Mouse (Mus musculus): Measurements from ENCODE around the gene Spire2. TPM values are rescaled to one million over a fixed set of nuclear protein-coding genes. Genes with fewer than 3 reads are reported as not detected.
A peak's percentile ranks its signal among the peaks of the same experiment; 100 is the strongest.

Gene Spire2
- polyA plus RNA-seq, 1 experiment from 2014 or later = 2.9 TPM

DNA sequence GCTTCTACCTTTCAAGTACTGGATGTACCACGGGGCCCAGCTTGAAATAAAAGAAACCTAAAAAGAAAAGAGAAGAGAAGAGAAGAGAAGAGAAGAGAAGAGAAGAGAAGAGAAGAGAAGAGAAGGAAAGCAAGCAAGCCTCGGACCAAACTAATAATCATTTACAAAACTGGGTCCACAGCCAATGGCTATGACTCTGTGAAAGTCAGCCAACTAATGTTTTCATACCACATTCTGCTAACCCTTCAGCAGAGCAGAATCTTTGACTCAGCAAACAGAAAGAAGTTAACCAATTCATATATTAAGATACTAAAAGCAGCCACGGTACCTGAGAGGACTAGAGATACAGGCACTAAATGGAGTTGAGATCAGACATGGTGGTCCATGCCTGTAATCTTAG, 40.2 kb upstream of the Spire2 start:
- WGBS (ENCODE audit: insufficient replicate concordance) = 84% methylated on average over 3 of the region's 3 CpGs
- ATAC-seq (replicated peaks; ENCODE audit: insufficient number of reproducible peaks, low FRiP score, low TSS enrichment) = no peak
- H3K27ac ChIP-seq (ENCODE audit: low read depth, low read length) = no peak overlapping the region
- H3K9ac ChIP-seq (ENCODE audit: low read depth, low read length) = no peak overlapping the region
- no peaks in the 10 kb centered on the region for H3K9me3 ChIP-seq (replicated peaks; ENCODE audit: control insufficient read depth, low read length)
- no peak overlapping the region for H3K4me3 ChIP-seq (ENCODE audit: low read depth, low read length)
- no peak overlapping the region for H3K4me2 ChIP-seq
- peaks cover 23% of the 10 kb centered on the region; the same call in 1 of the 2 replicates for H3K36me3 ChIP-seq (ENCODE audit: control insufficient read depth, insufficient read depth, low read length)
- no peaks in the 10 kb centered on the region for H3K27me3 ChIP-seq (ENCODE audit: control insufficient read depth, insufficient read depth, low read length)
- peaks cover 4% of the 10 kb centered on the region; the same call in 1 of the 2 replicates for H3K4me1 ChIP-seq (ENCODE audit: control insufficient read depth, insufficient read depth, low read length)

DNA sequence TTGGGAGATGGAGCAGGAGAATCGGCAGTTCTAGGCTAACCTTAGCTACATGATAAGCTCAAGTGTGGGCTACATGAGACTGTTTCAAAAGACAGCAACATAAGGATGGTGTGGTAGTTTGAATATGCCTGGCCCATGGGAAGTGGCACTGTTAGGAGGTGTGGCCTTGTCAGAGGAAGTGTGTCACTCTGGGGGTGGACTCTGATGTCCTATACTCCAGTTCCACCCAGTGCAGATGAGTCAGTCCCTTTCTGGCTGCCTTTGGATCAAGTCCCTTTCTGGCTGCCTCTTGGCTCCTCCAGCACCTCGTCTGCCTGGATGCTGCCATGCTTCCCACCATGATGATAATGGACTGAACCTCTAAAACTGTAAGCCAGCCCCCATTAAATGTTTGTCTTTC, 39.7 kb upstream of the Spire2 start:
- no peak; the same call in 1 of the 2 replicates for ATAC-seq (replicated peaks; ENCODE audit: insufficient number of reproducible peaks, low FRiP score, low TSS enrichment)
- peaks cover 4% of the 10 kb centered on the region; the same call in 1 of the 2 replicates for H3K4me1 ChIP-seq (ENCODE audit: control insufficient read depth, insufficient read depth, low read length)
- no peak overlapping the region for H3K4me3 ChIP-seq (ENCODE audit: low read depth, low read length)
- H3K36me3 ChIP-seq (ENCODE audit: control insufficient read depth, insufficient read depth, low read length) = peaks cover 19% of the 10 kb centered on the region; the same call in 1 of the 2 replicates
- H3K9ac ChIP-seq (ENCODE audit: low read depth, low read length) = no peak overlapping the region
- H3K9me3 ChIP-seq (replicated peaks; ENCODE audit: control insufficient read depth, low read length) = no peaks in the 10 kb centered on the region
- 87% methylated on average over 2 of the region's 2 CpGs for WGBS (ENCODE audit: insufficient replicate concordance)
- H3K27ac ChIP-seq (ENCODE audit: low read depth, low read length) = no peak overlapping the region
- H3K4me2 ChIP-seq = no peak overlapping the region
- no peaks in the 10 kb centered on the region for H3K27me3 ChIP-seq (ENCODE audit: control insufficient read depth, insufficient read depth, low read length)

DNA sequence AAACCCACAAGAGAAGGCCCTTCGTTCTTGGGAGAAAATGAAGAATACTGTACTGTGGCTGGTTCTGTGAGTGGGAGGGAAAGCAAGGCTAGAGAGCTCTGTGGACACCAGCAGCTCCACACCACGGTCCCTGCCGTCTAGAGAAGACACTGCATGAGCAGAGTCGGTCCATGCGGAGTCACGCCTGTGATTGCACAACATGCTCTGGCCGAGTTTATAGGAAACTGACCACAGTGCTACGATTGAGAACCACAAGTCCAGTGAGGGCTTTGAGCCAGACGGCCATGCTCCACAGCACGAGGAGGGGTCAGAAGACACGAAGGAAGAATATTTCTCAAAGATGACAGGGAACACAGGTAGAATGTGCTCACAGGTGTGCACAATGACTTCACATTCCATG, 34.2 kb upstream of the Spire2 start:
- WGBS (ENCODE audit: insufficient replicate concordance) = 90% methylated on average over 11 of the region's 11 CpGs
- Histone ChIP-seq H3K4me3 (ENCODE audit: low read depth, low read length) (no peak overlapping the region), H3K4me1 (ENCODE audit: control insufficient read depth, insufficient read depth, low read length) (no peaks in the 10 kb centered on the region), H3K9ac (ENCODE audit: low read depth, low read length) (no peak overlapping the region), H3K27ac (ENCODE audit: low read depth, low read length) (no peak overlapping the region), H3K9me3 (replicated peaks; ENCODE audit: control insufficient read depth, low read length) (no peaks in the 10 kb centered on the region), H3K36me3 (ENCODE audit: control insufficient read depth, insufficient read depth, low read length) (peaks cover 5% of the 10 kb centered on the region; the same call in 1 of the 2 replicates), H3K4me2 (no peak overlapping the region), H3K27me3 (ENCODE audit: control insufficient read depth, insufficient read depth, low read length) (no peaks in the 10 kb centered on the region)
- ATAC-seq (replicated peaks; ENCODE audit: insufficient number of reproducible peaks, low FRiP score, low TSS enrichment) = no peak

DNA sequence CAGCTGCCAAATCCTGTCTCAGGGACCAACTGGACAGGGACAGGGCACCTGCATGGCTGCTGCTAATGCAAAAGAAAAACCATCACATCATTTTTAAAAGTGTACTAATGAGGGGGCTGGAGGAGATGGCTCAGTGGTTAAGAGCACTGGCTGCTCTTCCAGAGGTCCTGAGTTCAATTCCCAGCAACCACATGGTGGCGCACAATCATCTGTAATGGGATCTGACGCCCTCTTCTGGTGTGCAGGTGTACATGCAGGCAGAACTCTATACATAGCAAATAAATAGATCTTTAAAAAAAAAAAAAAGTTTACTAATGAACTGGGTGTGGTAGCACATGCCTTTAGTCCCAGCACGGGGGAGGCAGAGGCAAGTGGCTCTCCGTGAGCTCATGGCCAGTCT, 23.8 kb upstream of the Spire2 start:
- Histone ChIP-seq H3K4me3 (ENCODE audit: low read depth, low read length) (no peak overlapping the region), H3K27me3 (ENCODE audit: control insufficient read depth, insufficient read depth, low read length) (no peaks in the 10 kb centered on the region), H3K9me3 (replicated peaks; ENCODE audit: control insufficient read depth, low read length) (no peaks in the 10 kb centered on the region), H3K4me2 (no peak overlapping the region), H3K27ac (ENCODE audit: low read depth, low read length) (no peak overlapping the region), H3K4me1 (ENCODE audit: control insufficient read depth, insufficient read depth, low read length) (no peaks in the 10 kb centered on the region), H3K36me3 (ENCODE audit: control insufficient read depth, insufficient read depth, low read length) (peaks cover 11% of the 10 kb centered on the region; the same call in 1 of the 2 replicates), H3K9ac (ENCODE audit: low read depth, low read length) (no peak overlapping the region)
- no peak for ATAC-seq (replicated peaks; ENCODE audit: insufficient number of reproducible peaks, low FRiP score, low TSS enrichment)
- 61% methylated on average over 4 of the region's 4 CpGs for WGBS (ENCODE audit: insufficient replicate concordance)

DNA sequence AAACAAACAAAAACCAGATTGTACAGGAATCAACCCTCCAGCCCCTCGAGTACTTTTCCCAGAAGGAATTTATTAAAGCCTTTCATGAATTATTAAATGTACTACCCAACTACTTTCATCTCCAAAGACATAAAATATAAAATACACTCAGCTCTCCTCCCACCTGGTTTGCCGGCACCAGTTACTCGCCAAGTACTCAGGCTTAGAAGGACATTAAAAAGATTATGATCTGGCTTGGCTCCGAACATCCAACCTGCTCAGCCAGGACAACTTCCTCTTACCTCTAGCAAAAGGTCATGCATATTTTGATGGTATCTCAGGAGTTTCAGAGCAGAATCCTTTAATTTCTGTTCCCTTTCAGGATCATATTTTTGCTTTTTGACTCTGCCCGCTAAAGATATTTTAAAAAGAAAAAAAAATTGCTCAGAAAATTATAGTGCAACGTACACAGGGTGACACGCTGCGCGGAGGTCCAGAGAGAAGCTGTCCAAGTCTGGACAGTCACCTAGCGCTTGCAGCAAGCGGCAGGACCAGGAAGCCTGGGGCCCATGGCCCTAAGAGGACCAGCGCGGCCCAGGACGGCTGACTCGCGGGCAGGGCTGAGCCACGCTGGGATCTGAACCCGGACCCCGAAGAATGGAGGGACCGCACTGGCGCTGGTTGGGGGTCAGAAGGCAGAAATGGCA, 14.6 kb upstream of the Spire2 start:
- H3K4me2 ChIP-seq = peak overlapping the region; percentile 84
- 6% methylated on average over 21 of the region's 21 CpGs for WGBS (ENCODE audit: insufficient replicate concordance)
- peak overlapping the region; percentile 50; the same call in 1 of the 2 replicates for H3K27ac ChIP-seq (ENCODE audit: low read depth, low read length)
- peak overlapping the region; percentile 77 for H3K9ac ChIP-seq (ENCODE audit: low read depth, low read length)
- H3K4me1 ChIP-seq (ENCODE audit: control insufficient read depth, insufficient read depth, low read length) = peaks cover 10% of the 10 kb centered on the region
- H3K36me3 ChIP-seq (ENCODE audit: control insufficient read depth, insufficient read depth, low read length) = no peaks in the 10 kb centered on the region
- peak; percentile 83 for ATAC-seq (replicated peaks; ENCODE audit: insufficient number of reproducible peaks, low FRiP score, low TSS enrichment)
- H3K27me3 ChIP-seq (ENCODE audit: control insufficient read depth, insufficient read depth, low read length) = no peaks in the 10 kb centered on the region
- peak overlapping the region; percentile 68 for H3K4me3 ChIP-seq (ENCODE audit: low read depth, low read length)
- no peaks in the 10 kb centered on the region for H3K9me3 ChIP-seq (replicated peaks; ENCODE audit: control insufficient read depth, low read length)

DNA sequence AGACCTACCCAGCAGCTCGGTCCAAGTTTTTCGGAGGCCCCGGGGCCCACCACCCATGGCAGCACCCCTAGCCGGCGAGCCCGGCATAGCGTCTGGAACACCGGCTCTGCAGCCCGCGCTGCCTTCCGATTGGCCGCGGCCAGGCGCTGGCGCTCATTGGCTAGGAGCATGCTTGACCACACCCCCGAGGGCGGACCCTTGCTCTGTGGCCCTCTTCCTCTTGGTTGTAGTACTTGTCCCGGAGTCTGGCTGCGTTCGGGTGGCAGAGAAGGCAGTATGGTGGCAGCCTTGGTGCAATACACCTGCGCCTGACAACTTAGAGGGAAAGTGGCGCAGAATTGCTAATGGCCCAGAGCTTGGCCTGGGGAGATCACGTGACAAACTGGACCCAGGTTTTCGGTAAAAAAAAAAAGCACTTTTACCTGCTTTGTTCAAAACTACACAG, 14.0 kb upstream of the Spire2 start, which contains the start of gene Fanca:
Gene Fanca, minus strand, starts transcription at position 110 of the 445 bp plus-strand sequence.
- Histone ChIP-seq H3K36me3 (ENCODE audit: control insufficient read depth, insufficient read depth, low read length) (no peaks in the 10 kb centered on the region), H3K4me3 (ENCODE audit: low read depth, low read length) (peak within 1 kb of the TSS; percentile 68), H3K4me2 (peak within 1 kb of the TSS; percentile 84), H3K27me3 (ENCODE audit: control insufficient read depth, insufficient read depth, low read length) (no peaks in the 10 kb centered on the region), H3K27ac (ENCODE audit: low read depth, low read length) (peak within 1 kb of the TSS; percentile 50; the same call in 1 of the 2 replicates), H3K9me3 (replicated peaks; ENCODE audit: control insufficient read depth, low read length) (no peaks in the 10 kb centered on the region), H3K9ac (ENCODE audit: low read depth, low read length) (peak within 1 kb of the TSS; percentile 77), H3K4me1 (ENCODE audit: control insufficient read depth, insufficient read depth, low read length) (peaks cover 10% of the 10 kb centered on the region)
- under 1% methylated on average over 24 of the region's 24 CpGs for WGBS (ENCODE audit: insufficient replicate concordance)
- ATAC-seq (replicated peaks; ENCODE audit: insufficient number of reproducible peaks, low FRiP score, low TSS enrichment) = peak; percentile 99

DNA sequence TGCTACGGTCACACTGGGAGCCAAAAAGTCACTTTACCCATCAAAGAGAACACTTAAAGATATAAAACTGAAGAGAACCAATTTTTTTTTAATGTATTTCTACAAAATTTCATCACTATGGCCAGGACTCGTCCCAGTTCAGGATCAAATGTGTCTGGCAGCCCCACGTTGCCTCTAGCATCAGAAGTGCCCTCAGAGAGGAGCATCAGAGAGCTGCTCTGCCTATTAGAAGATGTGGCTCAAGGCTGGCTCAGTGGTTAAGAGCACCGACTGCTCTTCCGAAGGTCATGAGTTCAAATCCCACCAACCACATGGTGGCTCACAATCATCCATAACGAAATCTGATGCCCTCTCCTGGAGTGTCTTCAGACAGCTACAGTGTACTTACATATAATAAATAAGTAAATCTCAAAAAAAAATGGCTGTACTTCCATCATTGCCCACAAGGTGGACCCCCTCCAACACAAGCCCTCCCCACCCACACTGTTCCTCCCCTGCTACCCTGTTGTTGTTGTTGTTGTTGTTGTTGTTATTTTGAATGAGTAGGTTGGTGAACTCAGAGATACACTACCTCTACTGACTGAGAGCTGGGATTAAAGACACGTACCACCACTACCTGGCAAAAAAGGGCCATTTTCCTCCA, 12.9 kb upstream of the Spire2 start:
- peaks cover 10% of the 10 kb centered on the region for H3K4me1 ChIP-seq (ENCODE audit: control insufficient read depth, insufficient read depth, low read length)

DNA sequence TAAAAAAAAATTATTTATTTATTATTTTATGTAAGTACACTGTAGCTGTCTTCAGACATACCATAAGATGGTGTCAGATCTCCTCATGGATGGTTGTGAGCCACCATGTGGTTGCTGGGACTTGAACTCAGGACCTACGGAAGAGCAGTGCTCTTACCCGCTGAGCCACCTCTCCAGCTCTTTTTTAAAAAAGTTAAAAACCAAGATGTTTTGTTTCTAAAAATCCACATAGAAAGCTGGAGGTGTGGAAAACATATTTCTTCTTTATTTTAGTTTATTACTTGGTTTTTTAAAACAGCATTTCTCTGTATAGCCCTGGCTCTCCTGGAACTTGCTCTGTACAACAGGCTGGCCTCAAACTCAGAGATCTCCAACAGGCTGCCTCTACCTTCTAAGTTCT, 4.0 kb upstream of the Spire2 start:
- Histone ChIP-seq H3K4me1 (ENCODE audit: control insufficient read depth, insufficient read depth, low read length) (peaks cover 11% of the 10 kb centered on the region), H3K27me3 (ENCODE audit: control insufficient read depth, insufficient read depth, low read length) (peaks cover 6% of the 10 kb centered on the region), H3K9ac (ENCODE audit: low read depth, low read length) (no peak overlapping the region), H3K9me3 (replicated peaks; ENCODE audit: control insufficient read depth, low read length) (no peaks in the 10 kb centered on the region), H3K36me3 (ENCODE audit: control insufficient read depth, insufficient read depth, low read length) (no peaks in the 10 kb centered on the region), H3K4me2 (no peak overlapping the region), H3K4me3 (ENCODE audit: low read depth, low read length) (no peak overlapping the region), H3K27ac (ENCODE audit: low read depth, low read length) (no peak overlapping the region)
- WGBS (ENCODE audit: insufficient replicate concordance) = 86% methylated on average over 2 of the region's 2 CpGs
- ATAC-seq (replicated peaks; ENCODE audit: insufficient number of reproducible peaks, low FRiP score, low TSS enrichment) = no peak

More for the DNA sequence above, 12.9 kb upstream of the Spire2 start:
- ATAC-seq (replicated peaks; ENCODE audit: insufficient number of reproducible peaks, low FRiP score, low TSS enrichment) = no peak
- Histone ChIP-seq H3K4me2 (peak overlapping the region; percentile 84; the same call in 1 of the 2 replicates), H3K36me3 (ENCODE audit: control insufficient read depth, insufficient read depth, low read length) (no peaks in the 10 kb centered on the region), H3K27ac (ENCODE audit: low read depth, low read length) (no peak overlapping the region), H3K4me3 (ENCODE audit: low read depth, low read length) (no peak overlapping the region), H3K9me3 (replicated peaks; ENCODE audit: control insufficient read depth, low read length) (no peaks in the 10 kb centered on the region), H3K9ac (ENCODE audit: low read depth, low read length) (no peak overlapping the region), H3K27me3 (ENCODE audit: control insufficient read depth, insufficient read depth, low read length) (no peaks in the 10 kb centered on the region)
- WGBS (ENCODE audit: insufficient replicate concordance) = 25% methylated on average over 7 of the region's 7 CpGs

Data from heart, embryonic 11.5 days (tissue).